Mouse (Mus musculus): Measurements from ENCODE around the gene Defb29. TPM values are rescaled to one million over a fixed set of nuclear protein-coding genes. Genes with fewer than 3 reads are reported as not detected.

Defb29 gene
- polyA plus RNA-seq, 1 experiment from 2014 or later: not detected

- WGBS: 63% methylated on average over 4 of the region's 4 CpGs
- H3K9me3 ChIP-seq (replicated peaks; ENCODE audit: control insufficient read depth, low read length): no peaks in the 10 kb centered on the region
- no peaks in the 10 kb centered on the region for H3K4me1 ChIP-seq (ENCODE audit: control insufficient read depth, insufficient read depth, low read length)
- no peaks in the 10 kb centered on the region for H3K27me3 ChIP-seq (ENCODE audit: control insufficient read depth, insufficient read depth, low read length)
- no peak within 1 kb of the TSS for H3K4me3 ChIP-seq (replicated peaks; ENCODE audit: low read length)
- H3K27ac ChIP-seq (ENCODE audit: low read length): no peak within 1 kb of the TSS
- H3K4me2 ChIP-seq (ENCODE audit: low read depth, low read length): no peak within 1 kb of the TSS
- no peaks in the 10 kb centered on the region for H3K36me3 ChIP-seq (ENCODE audit: control insufficient read depth, insufficient read depth, low read length)
- no peak for ATAC-seq (ENCODE audit: insufficient read depth, low FRiP score)
- H3K9ac ChIP-seq (ENCODE audit: low read length): no peak within 1 kb of the TSS
Measured at GRCm38 (mm10) chr2:152517981-152518380, 21.9 kb downstream of the Defb29 start, which contains the start of gene Defb28. Defb28 (plus strand) TSS chr2:152518255.

- Histone ChIP-seq H3K36me3 (ENCODE audit: control insufficient read depth, insufficient read depth, low read length) (no peaks in the 10 kb centered on the region), H3K27me3 (ENCODE audit: control insufficient read depth, insufficient read depth, low read length) (no peaks in the 10 kb centered on the region), H3K4me1 (ENCODE audit: control insufficient read depth, insufficient read depth, low read length) (no peaks in the 10 kb centered on the region), H3K9me3 (replicated peaks; ENCODE audit: control insufficient read depth, low read length) (no peaks in the 10 kb centered on the region), H3K9ac (ENCODE audit: low read length) (no peak overlapping the region), H3K4me2 (ENCODE audit: low read depth, low read length) (no peak overlapping the region), H3K4me3 (replicated peaks; ENCODE audit: low read length) (no peak overlapping the region), H3K27ac (ENCODE audit: low read length) (no peak overlapping the region)
- WGBS: 54% methylated on average over 4 of the region's 4 CpGs
- no peak for ATAC-seq (ENCODE audit: insufficient read depth, low FRiP score)
Measured at GRCm38 (mm10) chr2:152516084-152516483, 23.8 kb downstream of the Defb29 start.

GRCm38 (mm10) chr2:152511592-152511991 lies 28.3 kb downstream of the Defb29 start, which contains the start of gene Defb26:
Defb26 (minus strand) TSS chr2:152511692.
- H3K9me3 ChIP-seq (replicated peaks; ENCODE audit: control insufficient read depth, low read length): no peaks in the 10 kb centered on the region
- no peak within 1 kb of the TSS for H3K27ac ChIP-seq (ENCODE audit: low read length)
- H3K9ac ChIP-seq (ENCODE audit: low read length): no peak within 1 kb of the TSS
- ATAC-seq (ENCODE audit: insufficient read depth, low FRiP score): no peak
- no peaks in the 10 kb centered on the region for H3K36me3 ChIP-seq (ENCODE audit: control insufficient read depth, insufficient read depth, low read length)
- WGBS: 85% methylated on average over 1 of the region's 1 CpGs
- H3K4me2 ChIP-seq (ENCODE audit: low read depth, low read length): no peak within 1 kb of the TSS
- no peaks in the 10 kb centered on the region for H3K4me1 ChIP-seq (ENCODE audit: control insufficient read depth, insufficient read depth, low read length)
- H3K4me3 ChIP-seq (replicated peaks; ENCODE audit: low read length): no peak within 1 kb of the TSS
- no peaks in the 10 kb centered on the region for H3K27me3 ChIP-seq (ENCODE audit: control insufficient read depth, insufficient read depth, low read length)

GRCm38 (mm10) chr2:152503950-152504349 lies 35.9 kb downstream of the Defb29 start:
- no peak for ATAC-seq (ENCODE audit: insufficient read depth, low FRiP score)
- Histone ChIP-seq H3K27ac (ENCODE audit: low read length) (no peak overlapping the region), H3K9ac (ENCODE audit: low read length) (no peak overlapping the region), H3K27me3 (ENCODE audit: control insufficient read depth, insufficient read depth, low read length) (no peaks in the 10 kb centered on the region), H3K36me3 (ENCODE audit: control insufficient read depth, insufficient read depth, low read length) (no peaks in the 10 kb centered on the region), H3K9me3 (replicated peaks; ENCODE audit: control insufficient read depth, low read length) (no peaks in the 10 kb centered on the region), H3K4me2 (ENCODE audit: low read depth, low read length) (no peak overlapping the region), H3K4me3 (replicated peaks; ENCODE audit: low read length) (no peak overlapping the region), H3K4me1 (ENCODE audit: control insufficient read depth, insufficient read depth, low read length) (no peaks in the 10 kb centered on the region)
- WGBS: 70% methylated on average over 2 of the region's 2 CpGs

- 74% methylated on average over 6 of the region's 6 CpGs for WGBS
- Histone ChIP-seq H3K4me3 (replicated peaks; ENCODE audit: low read length) (no peak overlapping the region), H3K27me3 (ENCODE audit: control insufficient read depth, insufficient read depth, low read length) (no peaks in the 10 kb centered on the region), H3K36me3 (ENCODE audit: control insufficient read depth, insufficient read depth, low read length) (no peaks in the 10 kb centered on the region), H3K9me3 (replicated peaks; ENCODE audit: control insufficient read depth, low read length) (no peaks in the 10 kb centered on the region), H3K27ac (ENCODE audit: low read length) (no peak overlapping the region), H3K9ac (ENCODE audit: low read length) (no peak overlapping the region), H3K4me2 (ENCODE audit: low read depth, low read length) (no peak overlapping the region), H3K4me1 (ENCODE audit: control insufficient read depth, insufficient read depth, low read length) (no peaks in the 10 kb centered on the region)
- no peak for ATAC-seq (ENCODE audit: insufficient read depth, low FRiP score)
Measured at GRCm38 (mm10) chr2:152500863-152501229, 39.1 kb downstream of the Defb29 start.

GRCm38 (mm10) chr2:152500204-152500862 lies 39.6 kb downstream of the Defb29 start:
- no peak overlapping the region for H3K9ac ChIP-seq (ENCODE audit: low read length)
- no peaks in the 10 kb centered on the region for H3K36me3 ChIP-seq (ENCODE audit: control insufficient read depth, insufficient read depth, low read length)
- H3K27ac ChIP-seq (ENCODE audit: low read length): no peak overlapping the region
- no peaks in the 10 kb centered on the region for H3K4me1 ChIP-seq (ENCODE audit: control insufficient read depth, insufficient read depth, low read length)
- no peaks in the 10 kb centered on the region for H3K27me3 ChIP-seq (ENCODE audit: control insufficient read depth, insufficient read depth, low read length)
- no peaks in the 10 kb centered on the region for H3K9me3 ChIP-seq (replicated peaks; ENCODE audit: control insufficient read depth, low read length)
- no peak overlapping the region for H3K4me3 ChIP-seq (replicated peaks; ENCODE audit: low read length)
- no peak for ATAC-seq (ENCODE audit: insufficient read depth, low FRiP score)
- 65% methylated on average over 7 of the region's 7 CpGs for WGBS
- no peak overlapping the region for H3K4me2 ChIP-seq (ENCODE audit: low read depth, low read length)

GRCm38 (mm10) chr2:152498020-152498419 lies 41.9 kb downstream of the Defb29 start:
- Histone ChIP-seq H3K9me3 (replicated peaks; ENCODE audit: control insufficient read depth, low read length) (no peaks in the 10 kb centered on the region), H3K4me2 (ENCODE audit: low read depth, low read length) (no peak overlapping the region), H3K4me1 (ENCODE audit: control insufficient read depth, insufficient read depth, low read length) (no peaks in the 10 kb centered on the region), H3K36me3 (ENCODE audit: control insufficient read depth, insufficient read depth, low read length) (no peaks in the 10 kb centered on the region), H3K9ac (ENCODE audit: low read length) (no peak overlapping the region), H3K27ac (ENCODE audit: low read length) (no peak overlapping the region), H3K4me3 (replicated peaks; ENCODE audit: low read length) (no peak overlapping the region), H3K27me3 (ENCODE audit: control insufficient read depth, insufficient read depth, low read length) (no peaks in the 10 kb centered on the region)
- ATAC-seq (ENCODE audit: insufficient read depth, low FRiP score): no peak
- 64% methylated on average over 6 of the region's 6 CpGs for WGBS

GRCm38 (mm10) chr2:152493151-152493550 lies 46.7 kb downstream of the Defb29 start:
- Histone ChIP-seq H3K27me3 (ENCODE audit: control insufficient read depth, insufficient read depth, low read length) (no peaks in the 10 kb centered on the region), H3K4me2 (ENCODE audit: low read depth, low read length) (no peak overlapping the region), H3K9me3 (replicated peaks; ENCODE audit: control insufficient read depth, low read length) (no peaks in the 10 kb centered on the region), H3K36me3 (ENCODE audit: control insufficient read depth, insufficient read depth, low read length) (no peaks in the 10 kb centered on the region), H3K4me1 (ENCODE audit: control insufficient read depth, insufficient read depth, low read length) (no peaks in the 10 kb centered on the region), H3K9ac (ENCODE audit: low read length) (no peak overlapping the region), H3K27ac (ENCODE audit: low read length) (no peak overlapping the region), H3K4me3 (replicated peaks; ENCODE audit: low read length) (no peak overlapping the region)
- 73% methylated on average over 6 of the region's 6 CpGs for WGBS
- ATAC-seq (ENCODE audit: insufficient read depth, low FRiP score): no peak

- Histone ChIP-seq H3K4me1 (ENCODE audit: control insufficient read depth, insufficient read depth, low read length) (no peaks in the 10 kb centered on the region), H3K27ac (ENCODE audit: low read length) (no peak within 1 kb of the TSS), H3K9me3 (replicated peaks; ENCODE audit: control insufficient read depth, low read length) (no peaks in the 10 kb centered on the region), H3K4me2 (ENCODE audit: low read depth, low read length) (no peak within 1 kb of the TSS), H3K36me3 (ENCODE audit: control insufficient read depth, insufficient read depth, low read length) (no peaks in the 10 kb centered on the region), H3K4me3 (replicated peaks; ENCODE audit: low read length) (no peak within 1 kb of the TSS), H3K27me3 (ENCODE audit: control insufficient read depth, insufficient read depth, low read length) (no peaks in the 10 kb centered on the region), H3K9ac (ENCODE audit: low read length) (no peak within 1 kb of the TSS)
- ATAC-seq (ENCODE audit: insufficient read depth, low FRiP score): no peak
Measured at GRCm38 (mm10) chr2:152490038-152490437, 49.9 kb downstream of the Defb29 start, which contains the start of gene Defb22. Defb22 (minus strand) TSS chr2:152490138.
